Mouse (Mus musculus) retina, adult 2 months (tissue): Measurements from ENCODE around the gene Pom121l2.

Source experiments
- DNase-seq: peaks from one replicate; pipeline ENCODE4 v3.0.0-alpha.2; 2012; ENCODE audit warnings: low read depth, low spot score

Gene Pom121l2

GRCm38 (mm10) chr13:22015479-22016450 lies 34.8 kb downstream of the Pom121l2 start:
- DNase-seq: no peak

GRCm38 (mm10) chr13:22019934-22020835 lies 39.2 kb downstream of the Pom121l2 start:
- no peak for DNase-seq

GRCm38 (mm10) chr13:22020901-22021339 lies 39.9 kb downstream of the Pom121l2 start:
- DNase-seq: no peak

GRCm38 (mm10) chr13:22021581-22021980 lies 40.6 kb downstream of the Pom121l2 start:
- no peak for DNase-seq

- DNase-seq: no peak
These were observed 41.2 kb downstream of the Pom121l2 start for GRCm38 (mm10) chr13:22022241-22022640.

- no peak for DNase-seq
These were observed 45.4 kb downstream of the Pom121l2 start for GRCm38 (mm10) chr13:22026058-22027031.

- DNase-seq: peak; percentile 77
These were observed 47.9 kb downstream of the Pom121l2 start for GRCm38 (mm10) chr13:22028673-22029460.

- DNase-seq: no peak
These were observed 48.9 kb downstream of the Pom121l2 start for GRCm38 (mm10) chr13:22029928-22030327.

- no peak for DNase-seq
These were observed 49.5 kb downstream of the Pom121l2 start for GRCm38 (mm10) chr13:22030493-22030892.

GRCm38 (mm10) chr13:22033741-22034442 lies 52.9 kb downstream of the Pom121l2 start:
- no peak for DNase-seq

- DNase-seq: no peak
These were observed 53.7 kb downstream of the Pom121l2 start for GRCm38 (mm10) chr13:22034443-22035266.

- peak; percentile 78 for DNase-seq
These were observed 54.5 kb downstream of the Pom121l2 start, which contains the start of the genes Hist1h2ah and Hist1h2bk for GRCm38 (mm10) chr13:22035267-22036148. Gene Hist1h2ah (minus strand): TSS chr13:22035568. Gene Hist1h2bk (plus strand): TSS chr13:22035870.

- DNase-seq: no peak
These were observed 55.4 kb downstream of the Pom121l2 start for GRCm38 (mm10) chr13:22036149-22036956.

- no peak for DNase-seq
These were observed 56.0 kb downstream of the Pom121l2 start for GRCm38 (mm10) chr13:22036986-22037385.

- no peak for DNase-seq
These were observed 56.4 kb downstream of the Pom121l2 start for GRCm38 (mm10) chr13:22037415-22037814.
